Mouse (Mus musculus) cerebellum, adult 2 months (tissue): ENCODE data around the gene Dcun1d4. TPM values are rescaled to one million over a fixed set of nuclear protein-coding genes. Genes with fewer than 3 reads are reported as not detected.
"Not testable (repeated sequence)": the region's sequence is repeated elsewhere in the genome, so short reads cannot be mapped to it uniquely, and the experiment has no call there.

Source experiments
- DNase-seq, 2 experiments: peaks; one replicate each; pipeline ENCODE4 v3.0.0; 2021
- H3K27ac ChIP-seq: fragments of 200-500 bp; 2 replicates; pipeline ENCODE4 v1.5.1; 2012; ENCODE audit warnings: low read length, control low read depth, inconsistent platforms; ENCODE audit not compliant: insufficient read depth
- H3K27me3 ChIP-seq: fragments of 200-500 bp; 2 replicates; pipeline ENCODE4 v1.6.1; 2012; ENCODE audit warnings: inconsistent platforms, mild to moderate bottlenecking, low read length, moderate library complexity; ENCODE audit not compliant: control insufficient read depth, insufficient read depth
- H3K4me1 ChIP-seq: fragments of 200-500 bp; 2 replicates; pipeline ENCODE4 v1.6.1; 2011; ENCODE audit warnings: low read length; ENCODE audit not compliant: control insufficient read depth, insufficient read depth
- H3K4me3 ChIP-seq: fragments of 200-500 bp; replicated peaks from 2 replicates; pipeline ENCODE3; 2011; ENCODE audit warnings: mild to moderate bottlenecking, low read depth, low read length, control low read depth; ENCODE audit not compliant: insufficient read depth
- CTCF ChIP-seq: fragments of 200-500 bp; IDR thresholded peaks from 2 replicates; pipeline ENCODE4 v1.5.1; 2011; ENCODE audit warnings: low read depth, mild to moderate bottlenecking, control low read depth, low read length, moderate library complexity, borderline replicate concordance; ENCODE audit not compliant: insufficient read depth
- POLR2A ChIP-seq: fragments of 200-500 bp; IDR thresholded peaks from 2 replicates; pipeline ENCODE4 v1.6.1; 2011; ENCODE audit warnings: low read length, control low read depth, borderline replicate concordance; ENCODE audit not compliant: insufficient read depth
- WGBS: fragments of 180-500 bp; shearing (Covaris S2); methylation state at CpG from one replicate; pipeline ENCODE4 v1.1.7; 2018; 5-methylcytosine and 5-hydroxymethylcytosine counted together
- polyA plus RNA-seq: library from polyadenylated mRNA; depleted of rRNA; stranded (reverse); fragments of >200 nt; gene quantifications from 2 replicates; pipeline ENCODE4 v1.2.3, GENCODE M21; 2012

Dcun1d4 gene
- polyA plus RNA-seq, 1 experiment: 41.7 TPM

DNA sequence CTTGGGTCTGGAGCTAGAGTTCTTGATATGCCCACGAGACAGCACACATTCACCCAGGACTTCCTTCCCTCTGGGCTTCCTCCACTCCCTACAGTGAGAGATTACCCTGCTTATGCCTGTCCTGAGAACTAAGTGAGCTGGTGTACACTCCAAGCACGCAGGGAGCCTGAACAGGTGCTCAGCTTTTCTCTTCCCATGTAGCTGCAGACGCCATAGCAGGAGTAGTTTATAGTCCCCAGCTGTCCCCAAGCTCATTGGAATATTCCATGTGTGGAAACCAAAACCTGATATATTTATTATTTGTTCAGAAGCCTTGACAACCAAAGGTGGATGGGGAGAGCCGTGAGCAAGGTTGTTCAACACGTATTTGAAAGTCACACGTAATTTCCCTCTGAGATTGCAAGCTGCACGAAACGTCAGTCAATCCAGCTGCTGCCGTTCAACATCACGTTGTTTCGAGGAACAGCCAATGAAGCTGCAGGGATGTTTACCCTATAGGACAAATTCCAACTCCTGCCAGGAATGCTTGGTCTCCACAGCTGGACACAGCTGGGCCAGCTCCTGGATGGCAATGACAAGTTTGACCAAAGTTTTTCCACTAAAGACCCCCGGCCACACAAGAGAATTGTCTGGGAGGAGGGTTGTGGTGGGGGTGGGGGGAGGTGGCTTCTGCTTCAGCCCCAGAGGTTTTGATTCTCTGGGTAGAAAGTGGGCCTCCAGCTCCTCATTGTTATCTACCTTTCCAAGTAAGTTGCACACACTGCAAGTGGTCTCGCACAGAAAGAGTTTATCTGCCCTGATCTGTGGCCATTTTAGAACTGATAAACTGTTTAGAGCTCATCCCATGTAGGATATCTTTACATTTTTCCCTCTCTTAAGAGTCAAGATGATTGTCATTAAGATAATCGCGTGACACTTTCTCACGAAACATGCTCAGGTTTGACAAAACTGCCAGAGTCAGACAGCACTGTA lies 12.1 kb upstream of the Dcun1d4 start:
- no peaks in the 10 kb centered on the region for H3K27me3 ChIP-seq
- H3K4me1 ChIP-seq: no peaks in the 10 kb centered on the region
- TF ChIP-seq POLR2A: no peak
- TF ChIP-seq CTCF: no peak
- H3K4me3 ChIP-seq: no peak overlapping the region
- no peak for DNase-seq
- WGBS: 88% methylated on average over 16 of the region's 16 CpGs
- no peak overlapping the region for H3K27ac ChIP-seq

DNA sequence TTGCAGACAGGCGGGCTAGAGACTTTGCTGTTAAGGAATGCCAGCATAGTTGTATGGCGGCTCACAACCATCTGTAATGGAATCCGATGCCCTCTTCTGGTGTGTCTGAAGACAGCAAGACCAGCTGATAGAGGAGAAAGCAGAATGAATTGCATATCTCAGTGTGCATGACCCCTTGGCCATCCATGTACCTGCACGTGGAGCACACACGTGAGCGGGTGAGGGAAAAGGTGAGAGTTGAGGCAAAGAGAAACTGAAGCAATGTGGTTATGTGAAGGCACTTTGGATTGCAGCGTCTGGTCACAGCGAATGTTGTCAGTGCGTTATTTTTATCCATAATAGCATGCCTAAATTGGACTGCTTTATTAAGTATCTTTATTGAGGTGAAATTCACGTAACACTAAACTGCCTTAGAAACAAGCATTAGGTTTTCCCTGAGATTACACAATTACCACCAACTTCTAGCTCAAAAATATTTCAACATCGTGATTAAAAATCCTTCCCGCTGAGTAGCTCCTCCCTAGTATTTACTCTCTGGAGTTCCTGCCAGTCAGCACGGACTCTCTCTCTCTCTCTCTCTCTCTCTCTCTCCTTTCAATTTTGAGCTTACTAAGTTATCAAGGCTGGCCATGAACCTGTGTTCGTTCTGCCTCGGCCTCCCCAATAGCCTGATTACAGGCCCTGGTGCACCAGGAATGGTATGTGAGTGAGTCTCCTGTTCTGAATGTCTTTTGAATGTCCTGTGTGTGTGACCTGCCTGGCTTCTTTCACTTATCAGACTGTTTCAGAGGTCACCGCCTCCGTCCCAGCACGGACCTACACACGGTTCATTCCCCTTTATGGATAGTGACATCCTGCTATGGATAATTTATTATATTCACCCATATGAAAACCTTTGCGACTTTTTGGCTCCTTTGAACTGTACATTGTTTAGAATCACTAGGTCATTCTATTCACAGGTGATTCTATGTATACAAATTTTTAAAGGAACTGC lies 6.1 kb upstream of the Dcun1d4 start:
- H3K4me3 ChIP-seq: no peak overlapping the region
- no peak for DNase-seq
- H3K27ac ChIP-seq: no peak overlapping the region
- no peaks in the 10 kb centered on the region for H3K27me3 ChIP-seq
- no peaks in the 10 kb centered on the region for H3K4me1 ChIP-seq
- WGBS: 85% methylated on average over 20 of the region's 20 CpGs
- TF ChIP-seq POLR2A (no peak), CTCF (no peak)

- no peak overlapping the region for H3K27ac ChIP-seq
- DNase-seq: no peak
- H3K27me3 ChIP-seq: no peaks in the 10 kb centered on the region
- TF ChIP-seq POLR2A (no peak), CTCF (no peak)
- no peak overlapping the region for H3K4me3 ChIP-seq
- no peaks in the 10 kb centered on the region for H3K4me1 ChIP-seq
- 89% methylated on average over 7 of the region's 7 CpGs for WGBS
These were observed 601 bp downstream of the Dcun1d4 start for GRCm38 (mm10) chr5:73481401-73481800.

- H3K4me1 ChIP-seq, H3K27me3 ChIP-seq, H3K4me3 ChIP-seq, H3K27ac ChIP-seq, DNase-seq: not testable (repeated sequence)
- 76% methylated on average over 1 of the region's 1 CpGs for WGBS
These were observed 1.6 kb downstream of the Dcun1d4 start for GRCm38 (mm10) chr5:73482381-73482780.

- H3K27ac ChIP-seq: no peak overlapping the region
- no peak overlapping the region for H3K4me3 ChIP-seq
- no peaks in the 10 kb centered on the region for H3K27me3 ChIP-seq
These were observed 3.3 kb downstream of the Dcun1d4 start for GRCm38 (mm10) chr5:73484016-73484615.

DNA sequence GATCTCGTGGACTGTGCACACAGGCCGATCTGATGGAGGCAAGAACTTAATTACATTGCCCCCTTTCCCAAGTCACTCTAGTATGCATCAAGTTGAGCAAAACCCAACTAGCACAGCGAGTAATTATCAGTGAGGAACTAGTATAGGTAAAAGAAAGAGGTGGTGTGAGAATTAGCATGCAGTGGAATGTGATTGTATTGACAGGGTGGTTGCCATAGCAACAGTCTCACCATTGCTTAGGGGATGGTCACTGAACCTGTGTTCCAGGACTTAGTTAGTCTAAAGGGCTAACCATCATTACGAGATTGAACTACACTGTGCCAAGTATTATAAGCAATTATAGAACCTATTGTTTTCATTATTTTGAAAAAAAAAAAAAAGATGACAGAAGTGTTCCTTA lies 5.7 kb downstream of the Dcun1d4 start:
- WGBS: 57% methylated on average over 4 of the region's 4 CpGs
- no peaks in the 10 kb centered on the region for H3K4me1 ChIP-seq

More at GRCm38 (mm10) chr5:73484016-73484615, 3.3 kb downstream of the Dcun1d4 start:
- no peak for DNase-seq
- no peaks in the 10 kb centered on the region for H3K4me1 ChIP-seq
- TF ChIP-seq POLR2A (no peak), CTCF (no peak)
- WGBS: 61% methylated on average over 5 of the region's 5 CpGs

DNA sequence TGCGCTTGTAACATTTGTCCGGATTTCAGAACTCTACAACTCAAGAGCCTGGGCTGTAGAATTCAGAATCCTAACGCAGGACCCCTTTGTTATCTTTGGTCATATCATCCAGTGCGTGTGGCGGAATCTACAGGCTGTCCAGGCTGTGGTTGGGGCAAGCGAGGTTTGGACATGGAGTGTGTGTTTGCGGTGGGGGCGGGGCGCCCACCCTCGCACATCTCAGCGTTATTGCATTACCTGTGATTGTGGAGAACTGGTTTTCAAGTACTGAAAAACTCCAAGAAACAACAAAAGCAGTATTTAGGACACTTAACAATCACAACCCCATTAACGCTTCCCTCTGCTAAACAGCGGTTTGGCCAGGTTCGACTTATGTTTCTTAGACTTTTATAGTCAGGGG lies 9.1 kb downstream of the Dcun1d4 start:
- no peaks in the 10 kb centered on the region for H3K27me3 ChIP-seq
- H3K27ac ChIP-seq: no peak overlapping the region
- no peak for TF ChIP-seq POLR2A
- no peak for TF ChIP-seq CTCF
- 5% methylated on average over 14 of the region's 14 CpGs for WGBS
- DNase-seq: peak in 1 of 2 experiments; percentile 33
- no peaks in the 10 kb centered on the region for H3K4me1 ChIP-seq
- H3K4me3 ChIP-seq: peak overlapping the region; percentile 56

More for the DNA sequence above, 5.7 kb downstream of the Dcun1d4 start:
- no peaks in the 10 kb centered on the region for H3K27me3 ChIP-seq
- TF ChIP-seq CTCF (no peak), POLR2A (no peak)
- H3K27ac ChIP-seq: no peak overlapping the region
- DNase-seq: no peak
- H3K4me3 ChIP-seq: no peak overlapping the region
